Mouse (Mus musculus): ENCODE results near the gene Tent4a. TPM values are rescaled to one million over a fixed set of nuclear protein-coding genes. Genes with fewer than 3 reads are reported as not detected.

Gene Tent4a
- total RNA-seq (2012; rRNA removed) (5.7 and 6.2 TPM in 2 replicates), total RNA-seq (2014; rRNA removed) (2.9 and 3.6 TPM in 2 replicates), polyA plus RNA-seq (2012; ENCODE audit: insufficient read length, low read depth) (7.3 and 8.8 TPM in 2 replicates)

DNA sequence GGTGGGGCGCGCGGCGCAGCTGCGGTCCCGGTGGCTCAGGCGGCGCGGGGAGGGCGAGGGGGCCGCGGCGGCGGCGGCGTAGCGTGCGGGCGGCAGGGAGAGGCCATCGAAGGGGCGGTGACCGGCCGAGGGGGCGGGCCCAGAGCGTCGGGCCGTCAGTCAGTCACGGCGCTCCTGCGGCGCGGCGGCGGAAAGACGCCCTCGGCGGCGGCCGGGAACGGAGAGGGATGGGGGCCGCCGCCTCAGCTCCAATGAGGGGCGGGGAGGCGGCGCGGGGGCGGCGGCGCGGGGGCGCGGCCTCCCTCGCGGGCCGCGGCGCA is at the start of gene Tent4a:
TSS of gene Tent4a (minus strand) at position 284 of the 320 bp plus-strand sequence.
- no peak for TF ChIP-seq USF2 (conservative IDR thresholded peaks at IDR 0.05; ENCODE audit: low read depth, low read length)
- TF ChIP-seq MAFK (IDR thresholded peaks at IDR 0.05; ENCODE audit: insufficient replicate concordance, low read length): no peak
- no peak for TF ChIP-seq MXI1 (IDR thresholded peaks at IDR 0.05; ENCODE audit: low read depth, low read length)
- no peak for TF ChIP-seq MEF2A (IDR thresholded peaks at IDR 0.05; ENCODE audit: borderline replicate concordance, low read depth, low read length)
- no peak for TF ChIP-seq NELFE (IDR thresholded peaks at IDR 0.05; ENCODE audit: low read depth, low read length)
- no peak for TF ChIP-seq ZKSCAN1 (IDR thresholded peaks at IDR 0.05; ENCODE audit: borderline replicate concordance, low read depth, low read length)
- no peak for TF ChIP-seq ETS1 (conservative IDR thresholded peaks at IDR 0.05; ENCODE audit: low read depth, low read length)
- no peak for TF ChIP-seq HCFC1 (IDR thresholded peaks at IDR 0.05; ENCODE audit: low read depth, low read length)
- no peak for TF ChIP-seq POLR2AphosphoS2 (IDR thresholded peaks at IDR 0.05; ENCODE audit: low read depth, low read length)
- no peak for TF ChIP-seq ZNF384 (IDR thresholded peaks at IDR 0.05; ENCODE audit: low read depth, low read length)
- no peak for TF ChIP-seq JUND (conservative IDR thresholded peaks at IDR 0.05; ENCODE audit: low read depth, low read length)
- no peak for TF ChIP-seq USF1 (IDR thresholded peaks at IDR 0.05; ENCODE audit: low read depth, low read length)
- no peak for TF ChIP-seq MAZ (IDR thresholded peaks at IDR 0.05; ENCODE audit: low read depth, low read length)
- no peak for TF ChIP-seq SIN3A (IDR thresholded peaks at IDR 0.05; ENCODE audit: low read length)
- peak within 1 kb of the TSS; percentile 65 for H3K27ac ChIP-seq (ENCODE audit: insufficient read depth, low read depth)
- peaks cover 12 to 45% of the 10 kb centered on the region in 2 experiments for H3K4me1 ChIP-seq (ENCODE audit: control insufficient read depth in 1 of 2, insufficient read depth in 2 of 2)
- peaks cover 21% of the 10 kb centered on the region for H3K79me2 ChIP-seq (replicated peaks; ENCODE audit: control insufficient read depth, extremely low read depth, insufficient read depth, poor library complexity, severe bottlenecking)
- dilution Hi-C loops (cut with MboI; ENCODE audit: extremely low pct_ligation_motif_present, extremely low pct_unique_long_range_greater_than_20kb, low sequenced_read_pairs): no loop called here
- DNase-seq (ENCODE audit: extremely low read depth): no peak
- peak within 1 kb of the TSS; percentile 87 to 96 (median 91) for H3K4me3 ChIP-seq (replicated peaks in 1 of 3; ENCODE audit: low read depth in 2 of 3, low read length in 2 of 3, poor library complexity in 1 of 3)
- no peaks in the 10 kb centered on the region for H3K27me3 ChIP-seq (replicated peaks)
- H3K36me3 ChIP-seq (replicated peaks in 1 of 2; ENCODE audit: control insufficient read depth in 1 of 2, insufficient read depth in 1 of 2, low read length in 1 of 2): peaks cover 5 to 28% of the 10 kb centered on the region in 2 experiments
- in situ Hi-C loops (cut with MboI; ENCODE audit: low pct_ligation_motif_present, low pct_unique_long_range_greater_than_20kb, low sequenced_read_pairs): no loop called here
- H3K4me2 ChIP-seq (ENCODE audit: insufficient read depth, low read depth, poor library complexity, severe bottlenecking): peak within 1 kb of the TSS; percentile 89
- no peaks in the 10 kb centered on the region for H3K9me3 ChIP-seq (replicated peaks; ENCODE audit: low read length)
- peak within 1 kb of the TSS; percentile 81 for H3K9ac ChIP-seq (ENCODE audit: insufficient read depth, low read depth)

DNA sequence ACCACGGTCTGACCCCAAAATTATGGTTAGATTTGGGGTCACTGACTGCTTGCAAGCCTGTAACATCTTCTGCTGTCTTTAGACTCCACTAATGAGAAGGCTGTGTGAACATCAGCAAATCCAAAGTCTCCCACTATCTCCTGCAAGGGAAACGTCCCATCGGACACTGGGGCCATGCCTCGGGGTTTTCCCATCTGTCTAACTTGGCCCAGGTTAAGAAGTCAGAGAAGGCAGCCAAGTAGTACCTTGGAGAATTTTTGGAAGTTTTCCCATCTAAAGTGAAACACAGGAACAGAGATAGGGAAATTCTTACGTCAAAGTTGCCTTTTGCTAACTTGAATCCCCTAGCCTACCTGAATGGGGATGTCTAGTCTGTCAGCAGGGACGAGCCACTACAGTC is 49.2 kb upstream of the Tent4a start:
- no peaks in the 10 kb centered on the region for H3K79me2 ChIP-seq (replicated peaks; ENCODE audit: control insufficient read depth, extremely low read depth, insufficient read depth, poor library complexity, severe bottlenecking)
- no peak overlapping the region for H3K9ac ChIP-seq (ENCODE audit: insufficient read depth, low read depth)
- no peak overlapping the region for H3K4me2 ChIP-seq (ENCODE audit: insufficient read depth, low read depth, poor library complexity, severe bottlenecking)
- peaks cover 4 to 9% of the 10 kb centered on the region in 2 experiments; a peak in 3 of 4 replicates for H3K4me1 ChIP-seq (ENCODE audit: control insufficient read depth in 1 of 2, insufficient read depth in 2 of 2)
- no peak overlapping the region for H3K27ac ChIP-seq (ENCODE audit: insufficient read depth, low read depth)
- dilution Hi-C loops (cut with MboI; ENCODE audit: extremely low pct_ligation_motif_present, extremely low pct_unique_long_range_greater_than_20kb, low sequenced_read_pairs) (no loop called here), in situ Hi-C loops (cut with MboI; ENCODE audit: low pct_ligation_motif_present, low pct_unique_long_range_greater_than_20kb, low sequenced_read_pairs) (no loop called here)
- no peak overlapping the region for H3K4me3 ChIP-seq (replicated peaks in 1 of 3; ENCODE audit: low read depth in 2 of 3, low read length in 2 of 3, poor library complexity in 1 of 3)
- H3K36me3 ChIP-seq (replicated peaks in 1 of 2; ENCODE audit: control insufficient read depth in 1 of 2, insufficient read depth in 1 of 2, low read length in 1 of 2): no peaks in the 10 kb centered on the region
- TF ChIP-seq PAX5 (IDR thresholded peaks at IDR 0.05; ENCODE audit: low read length) (no peak), RAD21 (IDR thresholded peaks at IDR 0.05; ENCODE audit: low read depth, low read length) (no peak)
- H3K9me3 ChIP-seq (replicated peaks; ENCODE audit: low read length): no peaks in the 10 kb centered on the region
- H3K27me3 ChIP-seq (replicated peaks): no peaks in the 10 kb centered on the region
- DNase-seq (ENCODE audit: extremely low read depth): no peak

Data from CH12.LX (cell line).